Mouse (Mus musculus): ENCODE data around the gene Cep170b.

GRCm38 (mm10) chr12:112688458-112688857 lies 31.8 kb upstream of the Cep170b start:
- TF ChIP-seq CTCF (IDR thresholded peaks at IDR 0.05; ENCODE audit: borderline replicate concordance, insufficient read depth, low read depth, low read length) (no peak), POLR2A (IDR thresholded peaks at IDR 0.05; ENCODE audit: borderline replicate concordance, insufficient read depth, low read length) (no peak)

All from cerebellum, adult 2 months (tissue).